Mouse (Mus musculus): ENCODE measurements around the gene Vmn1r191. TPM values are rescaled to one million over a fixed set of nuclear protein-coding genes. Genes with fewer than 3 reads are reported as not detected.

Vmn1r191 gene
- polyA plus RNA-seq (2014; fragmentation: Illumina TruSeq; extraction: RNeasy Lipid Tissue Mini Kit (QIAGEN cat#74804); ENCODE audit: low read depth, low replicate concordance) = not detected

DNA sequence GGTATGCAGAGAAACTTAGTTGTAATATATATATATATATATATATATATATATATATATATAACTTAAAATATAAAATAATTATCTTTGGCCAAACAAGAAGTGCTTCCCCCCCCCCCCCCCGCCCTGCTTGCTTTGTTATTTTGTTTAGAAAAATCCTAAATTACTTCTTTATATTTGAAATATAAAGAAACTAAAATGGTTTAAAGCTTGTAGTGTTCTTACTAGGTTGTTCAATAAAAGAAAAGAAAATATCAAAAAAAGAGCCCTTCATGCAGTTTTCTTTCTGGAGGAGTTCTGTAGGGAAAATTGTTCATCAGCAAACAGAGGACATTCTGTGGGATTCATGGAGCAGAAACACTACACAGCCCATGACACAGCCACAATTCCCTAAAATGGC is at the start of gene Vmn1r191:
Vmn1r191 (minus strand) TSS at position 101 of the 400 bp plus-strand sequence.

DNA sequence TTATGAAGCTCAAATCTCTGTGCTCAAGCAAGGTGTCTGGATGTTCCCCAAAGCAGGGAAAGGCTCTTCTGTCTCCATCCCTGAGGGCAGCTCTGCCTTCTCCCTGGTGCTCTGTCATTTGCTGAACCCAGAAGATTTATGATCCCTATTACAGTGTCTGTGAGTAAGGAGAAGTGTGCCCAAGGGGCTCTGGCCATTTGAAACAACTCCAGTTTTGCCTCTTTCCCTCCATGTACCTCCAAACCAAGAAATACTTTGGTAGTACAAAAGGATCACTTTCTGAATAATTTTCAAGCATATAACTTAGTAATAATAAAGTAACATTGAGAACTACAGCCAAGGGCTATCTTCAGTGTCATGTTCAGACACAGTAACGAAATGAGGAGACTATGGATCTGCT is 39.3 kb upstream of the Vmn1r191 start, which contains the start of gene Vmn1r193:
Vmn1r193 (minus strand) TSS at position 101 of the 400 bp plus-strand sequence.

DNA sequence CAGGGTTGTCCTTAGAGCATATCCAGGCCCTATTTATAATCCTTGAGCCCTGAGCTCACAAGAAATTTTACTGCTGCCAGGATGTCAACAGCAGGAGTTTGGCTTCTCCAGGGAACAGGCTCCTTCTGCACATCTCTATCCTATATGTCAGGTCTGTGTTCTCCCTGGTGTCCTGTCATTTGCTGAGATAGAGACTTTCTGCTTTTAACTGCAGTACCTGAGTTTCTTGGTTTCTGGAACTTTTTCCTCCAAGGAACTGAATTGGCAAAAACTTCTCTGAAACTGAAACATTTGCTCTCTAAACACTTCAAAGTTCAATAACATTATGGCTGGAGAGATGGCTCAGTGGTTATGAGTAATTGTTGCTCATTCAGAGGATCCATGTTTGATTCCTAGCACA is 7.3 kb upstream of the Vmn1r191 start, which contains the start of gene Vmn1r192:
Vmn1r192 (minus strand) TSS at position 101 of the 400 bp plus-strand sequence.

Other genes starting within 250 kb of the Vmn1r191 start
- gene Zfp184, start 238.9 kb downstream of the Vmn1r191 start, polyA plus RNA-seq (2014; fragmentation: Illumina TruSeq; extraction: RNeasy Lipid Tissue Mini Kit (QIAGEN cat#74804); ENCODE audit: low read depth, low replicate concordance) = 1.9 TPM
- not detected for gene Pom121l2, start 202.8 kb downstream of the Vmn1r191 start, polyA plus RNA-seq (2014; fragmentation: Illumina TruSeq; extraction: RNeasy Lipid Tissue Mini Kit (QIAGEN cat#74804); ENCODE audit: low read depth, low replicate concordance)
- gene Prss16, start 174.2 kb downstream of the Vmn1r191 start, polyA plus RNA-seq (2014; fragmentation: Illumina TruSeq; extraction: RNeasy Lipid Tissue Mini Kit (QIAGEN cat#74804); ENCODE audit: low read depth, low replicate concordance) = 1.4 TPM
- not detected for gene Hist1h2ah, start 148.4 kb downstream of the Vmn1r191 start, polyA plus RNA-seq (2014; fragmentation: Illumina TruSeq; extraction: RNeasy Lipid Tissue Mini Kit (QIAGEN cat#74804); ENCODE audit: low read depth, low replicate concordance)
- not detected for gene Hist1h2bk, start 148.1 kb downstream of the Vmn1r191 start, polyA plus RNA-seq (2014; fragmentation: Illumina TruSeq; extraction: RNeasy Lipid Tissue Mini Kit (QIAGEN cat#74804); ENCODE audit: low read depth, low replicate concordance)
- gene Hist1h4i, start 142.6 kb downstream of the Vmn1r191 start, polyA plus RNA-seq (2014; fragmentation: Illumina TruSeq; extraction: RNeasy Lipid Tissue Mini Kit (QIAGEN cat#74804); ENCODE audit: low read depth, low replicate concordance) = 6.7 TPM
- gene Hist1h2ag, start 141.0 kb downstream of the Vmn1r191 start, polyA plus RNA-seq (2014; fragmentation: Illumina TruSeq; extraction: RNeasy Lipid Tissue Mini Kit (QIAGEN cat#74804); ENCODE audit: low read depth, low replicate concordance) = not detected
- not detected for gene Hist1h2bj, start 140.8 kb downstream of the Vmn1r191 start, polyA plus RNA-seq (2014; fragmentation: Illumina TruSeq; extraction: RNeasy Lipid Tissue Mini Kit (QIAGEN cat#74804); ENCODE audit: low read depth, low replicate concordance)
- gene Vmn1r188, start 99.5 kb downstream of the Vmn1r191 start, polyA plus RNA-seq (2014; fragmentation: Illumina TruSeq; extraction: RNeasy Lipid Tissue Mini Kit (QIAGEN cat#74804); ENCODE audit: low read depth, low replicate concordance) = not detected
- not detected for gene Vmn1r189, start 78.1 kb downstream of the Vmn1r191 start, polyA plus RNA-seq (2014; fragmentation: Illumina TruSeq; extraction: RNeasy Lipid Tissue Mini Kit (QIAGEN cat#74804); ENCODE audit: low read depth, low replicate concordance)
- gene Vmn1r192, start 7.2 kb upstream of the Vmn1r191 start, polyA plus RNA-seq (2014; fragmentation: Illumina TruSeq; extraction: RNeasy Lipid Tissue Mini Kit (QIAGEN cat#74804); ENCODE audit: low read depth, low replicate concordance) = not detected
- not detected for gene Vmn1r193, start 39.2 kb upstream of the Vmn1r191 start, polyA plus RNA-seq (2014; fragmentation: Illumina TruSeq; extraction: RNeasy Lipid Tissue Mini Kit (QIAGEN cat#74804); ENCODE audit: low read depth, low replicate concordance)
- not detected for gene Vmn1r194, start 60.2 kb upstream of the Vmn1r191 start, polyA plus RNA-seq (2014; fragmentation: Illumina TruSeq; extraction: RNeasy Lipid Tissue Mini Kit (QIAGEN cat#74804); ENCODE audit: low read depth, low replicate concordance)
- not detected for gene Vmn1r195, start 86.6 kb upstream of the Vmn1r191 start, polyA plus RNA-seq (2014; fragmentation: Illumina TruSeq; extraction: RNeasy Lipid Tissue Mini Kit (QIAGEN cat#74804); ENCODE audit: low read depth, low replicate concordance)
- gene Vmn1r196, start 106.0 kb upstream of the Vmn1r191 start, polyA plus RNA-seq (2014; fragmentation: Illumina TruSeq; extraction: RNeasy Lipid Tissue Mini Kit (QIAGEN cat#74804); ENCODE audit: low read depth, low replicate concordance) = not detected
- gene Vmn1r197, start 140.6 kb upstream of the Vmn1r191 start, polyA plus RNA-seq (2014; fragmentation: Illumina TruSeq; extraction: RNeasy Lipid Tissue Mini Kit (QIAGEN cat#74804); ENCODE audit: low read depth, low replicate concordance) = not detected
- not detected for gene Vmn1r198, start 166.4 kb upstream of the Vmn1r191 start, polyA plus RNA-seq (2014; fragmentation: Illumina TruSeq; extraction: RNeasy Lipid Tissue Mini Kit (QIAGEN cat#74804); ENCODE audit: low read depth, low replicate concordance)
- gene Vmn1r199, start 195.8 kb upstream of the Vmn1r191 start, polyA plus RNA-seq (2014; fragmentation: Illumina TruSeq; extraction: RNeasy Lipid Tissue Mini Kit (QIAGEN cat#74804); ENCODE audit: low read depth, low replicate concordance) = not detected
- not detected for gene Vmn1r200, start 206.4 kb upstream of the Vmn1r191 start, polyA plus RNA-seq (2014; fragmentation: Illumina TruSeq; extraction: RNeasy Lipid Tissue Mini Kit (QIAGEN cat#74804); ENCODE audit: low read depth, low replicate concordance)